Mouse (Mus musculus) hindbrain, embryonic 11.5 days (tissue): ENCODE data around the gene R3hcc1l. TPM values are rescaled to one million over a fixed set of nuclear protein-coding genes. Genes with fewer than 3 reads are reported as not detected.

Source experiments
- ATAC-seq: fragments of 200-750 bp; cut with Nextera tagmentation; 2 replicates; pipeline ENCODE4 v1.8.0; 2017; ENCODE audit warnings: mild to moderate bottlenecking, moderate TSS enrichment, moderate library complexity; ENCODE audit not compliant: low FRiP score
- DNase-seq: peaks from one replicate; pipeline ENCODE4 v3.0.0-alpha.2; 2015; ENCODE audit warnings: low spot score
- H3K27ac ChIP-seq: fragments of 300-500 bp; sonication (generic); 2 replicates; pipeline ENCODE4 v1.5.1; 2014; ENCODE audit warnings: mild to moderate bottlenecking, low read depth, low read length
- H3K27me3 ChIP-seq: fragments of 300-500 bp; sonication (generic); 2 replicates; pipeline ENCODE4 v1.6.1; 2014; ENCODE audit warnings: mild to moderate bottlenecking, low read length, moderate library complexity, mixed read lengths; ENCODE audit not compliant: control insufficient read depth, insufficient read depth
- H3K36me3 ChIP-seq: fragments of 300-500 bp; sonication (generic); 2 replicates; pipeline ENCODE4 v1.6.1; 2014; ENCODE audit warnings: mild to moderate bottlenecking, low read length, moderate library complexity, mixed read lengths; ENCODE audit not compliant: control insufficient read depth, insufficient read depth
- H3K4me1 ChIP-seq: fragments of 300-500 bp; sonication (generic); replicated peaks from 2 replicates; pipeline ENCODE4 v1.6.1; 2014; ENCODE audit warnings: low read length, mixed read lengths; ENCODE audit not compliant: control insufficient read depth, insufficient read depth
- H3K4me2 ChIP-seq: fragments of 300-500 bp; sonication (generic); replicated peaks from 2 replicates; pipeline ENCODE4 v1.6.1; 2014; ENCODE audit warnings: mild to moderate bottlenecking, low read depth, low read length
- H3K4me3 ChIP-seq: fragments of 300-500 bp; sonication (generic); 2 replicates; pipeline ENCODE4 v1.5.1; 2014; ENCODE audit warnings: low read depth, low read length
- H3K9ac ChIP-seq: fragments of 300-500 bp; sonication (generic); 2 replicates; pipeline ENCODE4 v1.6.1; 2014; ENCODE audit warnings: low read depth, low read length
- H3K9me3 ChIP-seq: fragments of 300-500 bp; sonication (generic); 2 replicates; pipeline ENCODE4 v1.6.1; 2016; ENCODE audit warnings: low read length; ENCODE audit not compliant: control insufficient read depth
- WGBS: fragments of 180-500 bp; shearing (Covaris S2); extraction: QIAGEN DNeasy Blood & Tissue Kit; methylation state at CpG from one replicate; pipeline ENCODE4 v1.1.7; 2014; 5-methylcytosine and 5-hydroxymethylcytosine counted together
- polyA plus RNA-seq: library from polyadenylated mRNA; unstranded; fragments of >200 nt; fragmentation: Nextera tagmentation; extraction: Ambion mirVana; gene quantifications from 2 replicates; pipeline ENCODE4 v1.2.1, GENCODE M21; 2014

R3hcc1l gene
- polyA plus RNA-seq, 1 experiment from 2014 or later = 23.4 TPM

DNA sequence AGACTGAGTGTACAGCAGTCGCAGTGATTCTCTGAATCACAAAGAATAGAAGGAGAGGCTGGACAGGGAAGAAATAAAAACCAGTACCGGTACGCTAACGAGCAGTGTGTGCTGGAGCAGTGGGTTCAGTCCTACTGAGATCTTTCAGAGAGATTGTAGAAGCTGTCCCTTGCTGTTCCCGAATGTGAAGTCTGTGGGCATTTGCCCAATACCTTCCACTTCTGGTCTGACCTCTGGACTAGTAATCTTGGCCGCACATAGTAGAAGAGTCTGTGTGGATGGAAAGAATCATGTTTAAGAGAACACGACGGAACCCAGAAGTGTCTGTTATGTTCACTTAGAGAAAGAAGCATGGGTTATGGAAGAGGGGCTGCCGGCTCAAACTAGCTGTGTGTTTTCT is 8.9 kb upstream of the R3hcc1l start:
- H3K9me3 ChIP-seq = no peaks in the 10 kb centered on the region
- DNase-seq = no peak
- H3K4me1 ChIP-seq = no peaks in the 10 kb centered on the region
- H3K9ac ChIP-seq = no peak overlapping the region
- H3K4me3 ChIP-seq = no peak overlapping the region
- WGBS = 87% methylated on average over 9 of the region's 9 CpGs
- no peaks in the 10 kb centered on the region for H3K36me3 ChIP-seq
- H3K27ac ChIP-seq = no peak overlapping the region
- no peak overlapping the region for H3K4me2 ChIP-seq
- no peaks in the 10 kb centered on the region for H3K27me3 ChIP-seq
- ATAC-seq = no peak

DNA sequence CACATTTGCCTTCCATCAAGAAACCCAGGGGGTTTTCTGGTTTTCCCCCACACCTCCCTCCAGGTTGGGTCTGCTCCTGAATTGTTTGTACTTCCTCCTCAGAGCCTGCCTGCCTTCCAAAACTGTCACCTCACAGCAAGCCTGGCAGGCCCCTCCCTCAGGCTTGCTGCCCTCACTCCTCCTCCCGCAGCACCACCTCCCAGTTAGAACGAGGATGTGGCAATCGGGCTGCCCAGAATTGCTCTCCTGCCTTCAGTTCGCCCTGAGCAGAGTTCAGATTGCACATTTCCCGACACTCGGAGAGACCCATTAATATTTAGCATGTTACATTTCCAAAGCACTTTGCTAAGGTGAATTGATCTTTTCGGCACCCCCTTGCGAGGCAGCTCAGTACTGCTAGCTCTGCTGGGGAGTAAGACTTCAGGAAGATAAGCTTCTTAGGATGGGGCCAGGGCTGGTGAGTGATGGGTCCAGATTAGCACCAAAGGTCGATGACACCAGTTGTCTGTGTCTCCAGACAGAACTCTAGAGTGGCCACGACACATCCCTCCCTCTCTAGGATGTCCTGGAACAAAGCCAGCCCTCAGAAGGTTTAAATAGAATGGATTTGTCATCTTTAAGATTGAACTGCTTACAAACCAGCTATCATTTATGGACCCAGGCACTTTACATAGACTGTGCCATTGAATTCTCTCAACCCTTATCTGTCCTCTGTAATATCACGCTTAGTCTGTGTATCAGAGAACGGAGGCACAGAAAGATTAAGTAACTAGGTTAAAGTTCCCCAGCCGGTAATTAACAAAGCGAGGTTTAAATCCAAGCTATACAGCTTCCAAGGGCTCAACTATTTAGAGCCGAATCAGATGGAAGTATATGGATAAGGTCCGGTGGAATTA is 8.0 kb upstream of the R3hcc1l start:
- Histone ChIP-seq H3K9me3 (no peaks in the 10 kb centered on the region), H3K4me1 (no peaks in the 10 kb centered on the region), H3K27me3 (no peaks in the 10 kb centered on the region), H3K36me3 (no peaks in the 10 kb centered on the region), H3K9ac (no peak overlapping the region), H3K4me2 (no peak overlapping the region), H3K4me3 (no peak overlapping the region), H3K27ac (no peak overlapping the region)
- no peak for DNase-seq
- WGBS = 66% methylated on average over 16 of the region's 16 CpGs
- ATAC-seq = no peak

DNA sequence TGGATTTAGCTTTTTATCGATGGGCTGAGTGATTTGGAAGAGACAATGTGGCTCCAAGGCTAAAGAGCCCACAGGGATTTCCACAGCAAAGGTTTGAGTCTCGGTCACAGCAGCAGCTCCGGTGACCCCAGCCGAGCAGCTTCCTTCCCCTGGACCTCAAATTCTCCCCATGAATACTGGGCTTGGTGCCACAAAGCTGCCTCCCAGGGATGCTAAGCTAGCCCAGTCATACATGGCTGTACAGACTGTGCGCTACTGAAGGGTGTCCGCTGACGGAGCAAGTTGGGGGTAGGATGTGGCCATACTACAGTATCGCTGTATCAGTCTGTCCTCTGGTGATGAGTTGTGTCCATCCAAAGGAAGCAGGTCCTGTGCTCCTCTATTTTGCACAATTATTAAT is 2.9 kb upstream of the R3hcc1l start:
- H3K4me1 ChIP-seq = peaks cover 4% of the 10 kb centered on the region; the same call in 1 of the 2 replicates
- ATAC-seq (no peak), DNase-seq (no peak)
- no peaks in the 10 kb centered on the region for H3K9me3 ChIP-seq
- no peaks in the 10 kb centered on the region for H3K27me3 ChIP-seq
- H3K9ac ChIP-seq = no peak overlapping the region
- 86% methylated on average over 8 of the region's 8 CpGs for WGBS
- no peak overlapping the region for H3K4me2 ChIP-seq
- no peaks in the 10 kb centered on the region for H3K36me3 ChIP-seq
- H3K4me3 ChIP-seq = no peak overlapping the region
- H3K27ac ChIP-seq = no peak overlapping the region

DNA sequence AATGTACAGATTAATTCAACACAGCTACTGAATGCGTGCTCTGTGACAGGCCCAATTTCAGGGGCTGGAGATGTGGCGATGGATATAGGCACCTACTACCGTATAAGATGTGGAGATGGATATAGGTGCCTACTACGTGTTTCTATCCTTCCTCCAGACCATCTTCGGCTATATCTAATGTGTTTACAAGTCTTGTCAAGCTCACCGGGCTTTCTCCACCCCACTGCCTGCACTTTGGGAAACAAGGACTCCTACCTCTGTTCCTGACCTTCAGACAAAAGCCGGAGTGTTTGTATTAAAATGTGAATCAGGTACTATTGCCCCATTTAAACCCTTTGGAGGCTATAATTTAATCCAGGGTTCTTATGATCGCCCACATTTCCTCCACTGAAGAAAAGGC is 2.4 kb upstream of the R3hcc1l start:
- 91% methylated on average over 8 of the region's 8 CpGs for WGBS

DNA sequence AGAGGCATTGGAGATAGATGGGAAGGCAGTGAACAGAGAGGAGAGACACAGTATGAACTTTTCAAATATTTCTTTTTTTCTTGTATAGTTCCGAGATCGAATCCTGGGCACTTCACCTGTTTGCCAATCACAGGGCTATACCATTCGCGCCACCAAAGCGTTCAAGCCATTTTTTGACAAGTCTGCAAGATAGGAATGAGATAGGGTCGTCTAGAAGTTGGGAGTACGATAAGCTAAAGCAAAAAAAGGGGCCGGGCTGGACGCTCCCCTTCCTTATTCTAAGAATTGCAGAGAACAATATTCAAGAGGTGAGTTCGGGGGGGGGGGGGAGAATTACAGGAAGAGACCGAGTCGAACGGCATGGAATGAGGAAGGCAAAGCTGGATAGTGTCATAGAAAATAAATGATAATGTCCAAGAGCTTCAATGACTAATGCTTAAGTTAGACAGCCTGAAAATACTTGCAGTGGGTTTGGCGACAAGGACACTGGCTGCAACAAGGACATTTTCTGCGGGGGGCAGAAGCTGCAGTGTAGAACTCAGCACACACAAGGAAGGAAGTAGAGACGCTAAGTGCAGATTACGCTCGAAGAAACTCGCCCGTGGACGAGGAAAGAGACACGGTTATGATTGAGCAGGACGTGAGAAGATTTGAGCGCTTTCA is 471 bp upstream of the R3hcc1l start:
- Histone ChIP-seq H3K4me3 (peak overlapping the region; percentile 87), H3K9ac (peak overlapping the region; percentile 52), H3K27ac (no peak overlapping the region), H3K36me3 (no peaks in the 10 kb centered on the region), H3K27me3 (no peaks in the 10 kb centered on the region), H3K4me2 (peak overlapping the region; percentile 52), H3K4me1 (peaks cover 4% of the 10 kb centered on the region; the same call in 1 of the 2 replicates), H3K9me3 (no peaks in the 10 kb centered on the region)
- no peak for DNase-seq
- peak; percentile 3; the same call in 1 of the 2 replicates for ATAC-seq
- 29% methylated on average over 24 of the region's 24 CpGs for WGBS

More for the DNA sequence above, 2.4 kb upstream of the R3hcc1l start:
- ATAC-seq (no peak), DNase-seq (no peak)
- Histone ChIP-seq H3K27me3 (no peaks in the 10 kb centered on the region), H3K4me1 (peaks cover 4% of the 10 kb centered on the region; the same call in 1 of the 2 replicates), H3K36me3 (no peaks in the 10 kb centered on the region), H3K4me3 (no peak overlapping the region), H3K4me2 (no peak overlapping the region), H3K27ac (no peak overlapping the region), H3K9ac (no peak overlapping the region), H3K9me3 (no peaks in the 10 kb centered on the region)

DNA sequence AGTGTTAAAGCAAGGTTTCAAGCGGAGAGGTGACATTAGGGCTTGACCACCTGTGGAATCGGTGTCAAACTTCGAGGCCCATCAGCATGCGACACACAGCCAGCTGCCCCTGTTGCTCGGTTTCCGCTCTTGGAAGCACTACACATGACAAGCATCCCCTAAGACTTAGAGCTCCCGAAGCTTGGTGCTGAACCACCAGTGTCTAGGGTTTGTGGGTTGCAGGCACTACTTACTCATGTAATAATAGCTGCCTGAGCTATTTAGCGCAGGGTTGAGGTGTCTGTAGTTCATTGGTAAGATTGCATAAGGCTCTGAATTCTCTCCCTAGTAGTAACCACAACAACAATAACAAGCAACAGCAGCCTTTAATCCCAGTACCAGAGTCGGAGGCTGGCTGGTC is 1.2 kb downstream of the R3hcc1l start:
- Histone ChIP-seq H3K27ac (no peak overlapping the region), H3K9ac (peak overlapping the region; percentile 79; the same call in 1 of the 2 replicates), H3K27me3 (no peaks in the 10 kb centered on the region), H3K4me2 (peak overlapping the region; percentile 67), H3K4me1 (peaks cover 4% of the 10 kb centered on the region; the same call in 1 of the 2 replicates), H3K4me3 (peak overlapping the region; percentile 87), H3K9me3 (no peaks in the 10 kb centered on the region), H3K36me3 (no peaks in the 10 kb centered on the region)
- WGBS = 44% methylated on average over 9 of the region's 9 CpGs
- no peak for ATAC-seq
- peak; percentile 6 for DNase-seq

DNA sequence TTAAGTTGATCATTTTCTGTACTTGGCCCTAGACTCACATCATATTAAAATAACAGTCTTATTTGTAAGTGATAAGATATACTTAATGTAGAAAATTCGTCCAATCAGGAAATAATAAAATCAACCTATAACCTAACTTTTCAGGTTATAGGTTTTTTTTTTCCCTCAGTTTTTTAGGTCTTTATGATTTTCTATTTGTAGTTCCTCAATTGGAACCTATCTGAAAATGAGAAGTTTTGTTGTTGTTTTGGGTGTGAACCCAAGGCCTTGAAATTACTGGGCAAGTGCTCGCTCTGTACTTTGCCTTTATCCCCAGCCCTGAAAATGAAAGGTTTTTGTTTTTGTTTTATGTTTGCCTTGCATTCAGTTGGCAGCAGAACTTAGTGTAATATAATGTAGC is 6.1 kb downstream of the R3hcc1l start:
- Histone ChIP-seq H3K9ac (no peak overlapping the region), H3K9me3 (no peaks in the 10 kb centered on the region), H3K4me2 (no peak overlapping the region), H3K27me3 (no peaks in the 10 kb centered on the region), H3K4me3 (no peak overlapping the region), H3K27ac (no peak overlapping the region), H3K4me1 (peaks cover under 1% of the 10 kb centered on the region; the same call in 1 of the 2 replicates), H3K36me3 (no peaks in the 10 kb centered on the region)
- WGBS = 96% methylated on average over 2 of the region's 2 CpGs
- DNase-seq = no peak
- ATAC-seq = no peak

DNA sequence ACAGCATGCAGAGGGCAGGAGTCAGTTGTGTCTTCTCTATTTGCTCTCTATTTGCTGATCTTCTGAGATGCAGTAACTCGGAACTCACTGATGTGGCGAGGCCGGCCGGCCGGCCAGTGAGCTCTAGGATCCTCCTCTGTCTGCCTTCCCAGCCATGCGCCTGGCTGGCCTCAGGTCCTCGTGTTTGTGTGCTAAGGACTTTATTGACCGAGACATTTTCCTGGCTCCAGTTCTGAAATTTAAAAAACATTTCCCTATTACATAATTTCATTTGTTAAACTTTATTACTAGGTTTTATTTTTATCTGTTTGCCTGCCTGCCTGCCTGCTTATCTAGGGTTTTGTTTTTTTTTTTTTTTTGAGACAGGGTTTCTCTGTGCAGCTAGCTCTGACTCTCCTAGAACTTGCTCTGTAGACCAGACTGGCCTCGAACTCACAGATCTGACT is 11.5 kb downstream of the R3hcc1l start:
- H3K27me3 ChIP-seq = no peaks in the 10 kb centered on the region
- ATAC-seq = no peak
- no peak for DNase-seq
- WGBS = 78% methylated on average over 9 of the region's 9 CpGs
- no peak overlapping the region for H3K4me2 ChIP-seq
- H3K36me3 ChIP-seq = no peaks in the 10 kb centered on the region
- no peak overlapping the region for H3K4me3 ChIP-seq
- no peaks in the 10 kb centered on the region for H3K9me3 ChIP-seq
- H3K4me1 ChIP-seq = no peaks in the 10 kb centered on the region
- H3K9ac ChIP-seq = no peak overlapping the region
- H3K27ac ChIP-seq = no peak overlapping the region
